Mouse (Mus musculus) frontal cortex, adult (tissue): ENCODE data around the gene Gm29609.

ENCODE experiments used
- ATAC-seq: cut with Nextera tagmentation; 2 replicates; pipeline ENCODE4 v1.9.2; 2017; ENCODE audit warnings: mild to moderate bottlenecking, moderate library complexity, mixed read lengths; ENCODE audit not compliant: low TSS enrichment

The Gm29609 gene

DNA sequence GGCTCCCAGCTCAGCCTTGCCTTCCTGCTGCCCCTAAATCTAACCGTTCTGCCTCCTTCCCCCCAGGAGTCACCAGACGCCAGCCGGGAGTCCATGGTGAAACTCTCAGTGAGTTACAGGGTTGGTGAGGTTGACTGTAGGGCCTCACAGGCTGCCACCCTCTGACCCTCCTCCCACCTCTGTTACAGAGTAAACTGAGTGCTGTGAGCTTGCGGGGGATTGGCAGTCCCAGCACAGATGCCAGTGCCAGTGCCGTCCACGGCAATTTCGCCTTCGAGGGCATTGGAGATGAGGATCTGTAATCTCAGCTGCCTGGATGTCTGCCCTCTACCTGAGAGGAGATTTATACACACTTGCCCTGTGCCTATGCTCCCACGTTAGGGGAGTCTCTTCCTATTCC lies 18.5 kb upstream of the Gm29609 start:
- ATAC-seq: no peak

DNA sequence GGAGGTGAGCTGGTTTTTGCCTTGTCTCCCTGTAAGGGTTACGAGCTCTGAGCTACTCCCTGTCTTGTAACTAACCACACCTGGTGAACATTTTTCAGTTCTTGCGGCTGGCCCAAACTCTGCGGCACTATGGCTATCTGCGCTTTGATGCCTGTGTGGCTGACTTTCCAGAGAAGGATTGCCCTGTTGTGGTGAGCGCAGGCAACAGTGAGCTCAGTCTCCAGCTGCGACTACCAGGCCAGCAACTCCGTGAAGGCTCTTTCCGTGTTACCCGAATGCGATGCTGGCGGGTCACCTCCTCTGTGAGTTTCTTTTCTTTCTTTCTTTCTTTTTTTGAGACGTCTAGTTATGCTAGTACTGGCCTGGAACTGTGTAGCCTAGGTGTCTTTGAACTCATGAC lies 17.4 kb upstream of the Gm29609 start:
- ATAC-seq: no peak

DNA sequence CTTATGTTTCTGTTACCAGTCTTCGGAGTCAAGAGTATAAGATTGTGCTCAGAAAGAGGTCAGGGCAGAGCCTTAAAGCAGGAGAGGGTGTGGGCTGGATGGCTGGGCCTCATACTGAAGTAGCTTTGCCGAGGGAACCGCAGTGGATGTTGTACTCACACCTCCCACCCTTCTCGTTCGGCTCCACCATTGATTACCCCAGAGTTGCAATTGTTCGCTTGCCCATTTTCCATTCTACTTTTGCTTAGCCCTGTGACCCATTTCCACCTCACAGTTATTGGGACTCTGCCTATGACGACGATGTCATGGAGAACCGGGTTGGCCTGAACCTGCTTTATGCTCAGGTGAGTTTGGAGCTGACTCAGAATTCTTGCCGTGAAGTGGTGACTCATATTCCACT lies 16.5 kb upstream of the Gm29609 start:
- ATAC-seq: no peak

DNA sequence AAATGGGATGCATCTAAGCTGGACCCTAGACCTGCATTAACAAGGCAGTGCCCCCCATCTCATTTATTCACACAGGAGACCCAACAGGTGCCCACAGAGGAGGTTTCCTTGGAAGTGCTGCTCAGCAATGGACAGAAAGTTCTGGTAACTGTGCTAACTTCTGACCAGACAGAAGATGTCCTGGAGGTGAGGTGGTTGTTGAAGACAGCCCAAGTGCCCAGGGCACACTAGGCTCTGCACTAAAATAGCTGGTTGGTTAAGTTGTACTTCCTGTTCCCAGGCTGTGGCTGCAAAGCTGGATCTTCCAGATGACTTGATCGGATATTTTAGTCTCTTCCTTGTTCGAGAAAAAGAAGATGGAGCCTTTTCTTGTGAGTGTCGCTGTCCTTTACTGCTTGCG lies 16.0 kb upstream of the Gm29609 start:
- ATAC-seq: no peak

DNA sequence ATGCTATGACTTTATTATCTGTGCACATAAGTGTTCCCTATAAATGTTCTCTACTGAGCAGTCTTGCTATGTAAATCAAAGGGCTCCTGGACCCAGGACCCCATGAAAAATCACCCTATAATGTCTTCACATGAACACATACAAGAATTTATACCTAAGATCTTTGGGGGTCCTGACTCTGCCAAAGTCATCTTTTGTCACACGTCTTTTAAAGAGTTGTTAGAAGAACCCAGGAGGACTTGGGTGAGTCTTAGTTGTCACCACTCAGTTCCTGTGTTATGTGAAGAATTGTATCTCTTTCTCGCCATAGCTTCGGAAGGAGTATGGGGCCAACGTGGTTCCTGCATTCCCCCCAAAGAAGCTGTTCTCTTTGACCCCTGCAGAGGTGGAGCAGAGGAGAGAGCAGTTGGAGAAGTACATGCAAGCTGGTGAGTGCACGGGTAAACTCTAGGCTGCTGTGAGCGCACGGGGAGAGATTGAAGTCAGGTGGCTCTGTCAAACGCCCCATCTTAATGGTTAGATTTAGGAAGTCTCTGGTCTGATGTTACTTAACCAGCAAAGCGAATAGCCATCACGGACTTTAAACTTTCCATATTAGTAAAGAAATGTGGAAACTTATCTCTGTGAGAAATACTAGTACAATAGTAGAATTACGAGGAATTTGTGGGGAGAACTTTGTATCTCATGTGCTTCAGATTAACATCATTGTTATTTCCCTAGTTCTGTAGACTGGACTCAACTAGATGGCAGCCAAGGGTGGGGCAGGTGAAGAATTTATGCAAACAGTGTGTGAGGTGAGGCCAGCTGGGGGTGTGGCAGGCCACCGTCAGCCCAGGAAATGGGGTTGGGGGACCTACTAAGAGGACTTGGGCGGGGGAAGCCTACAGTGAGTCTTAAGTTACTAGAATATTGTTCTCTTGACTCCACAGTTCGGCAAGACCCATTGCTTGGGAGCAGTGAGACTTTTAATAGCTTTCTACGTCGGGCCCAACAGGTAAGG lies 15.1 kb upstream of the Gm29609 start:
- no peak for ATAC-seq

DNA sequence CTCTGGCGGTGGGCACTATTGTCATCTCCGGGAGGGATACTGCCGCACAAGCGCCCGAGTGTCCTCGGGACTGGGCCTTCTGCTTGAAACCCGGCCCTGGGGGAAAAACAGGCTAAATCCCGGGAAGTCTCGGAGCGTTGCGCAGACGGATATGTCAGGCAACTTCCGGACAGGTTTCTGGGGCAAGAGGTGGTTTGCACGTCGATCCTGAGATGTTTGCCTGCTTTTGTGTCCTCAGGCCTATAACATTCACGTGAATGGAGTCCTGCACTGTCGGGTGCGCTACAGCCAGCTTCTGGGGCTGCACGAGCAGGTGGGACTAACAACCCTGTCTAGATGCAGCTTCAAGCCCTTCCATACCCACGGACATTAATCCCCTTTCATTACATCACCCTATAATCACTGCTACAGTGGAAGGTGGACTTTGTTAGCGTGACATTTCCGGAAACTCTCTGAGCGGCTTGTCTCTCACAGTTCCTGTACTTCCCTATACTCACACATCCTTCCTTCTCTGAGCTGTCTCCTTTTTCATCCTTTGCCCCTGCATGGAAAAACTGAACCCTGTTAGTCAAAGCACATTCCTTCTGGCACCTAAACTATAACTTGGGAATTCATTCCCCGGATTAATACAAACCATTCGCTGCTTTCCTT lies 14.0 kb upstream of the Gm29609 start:
- ATAC-seq: no peak

DNA sequence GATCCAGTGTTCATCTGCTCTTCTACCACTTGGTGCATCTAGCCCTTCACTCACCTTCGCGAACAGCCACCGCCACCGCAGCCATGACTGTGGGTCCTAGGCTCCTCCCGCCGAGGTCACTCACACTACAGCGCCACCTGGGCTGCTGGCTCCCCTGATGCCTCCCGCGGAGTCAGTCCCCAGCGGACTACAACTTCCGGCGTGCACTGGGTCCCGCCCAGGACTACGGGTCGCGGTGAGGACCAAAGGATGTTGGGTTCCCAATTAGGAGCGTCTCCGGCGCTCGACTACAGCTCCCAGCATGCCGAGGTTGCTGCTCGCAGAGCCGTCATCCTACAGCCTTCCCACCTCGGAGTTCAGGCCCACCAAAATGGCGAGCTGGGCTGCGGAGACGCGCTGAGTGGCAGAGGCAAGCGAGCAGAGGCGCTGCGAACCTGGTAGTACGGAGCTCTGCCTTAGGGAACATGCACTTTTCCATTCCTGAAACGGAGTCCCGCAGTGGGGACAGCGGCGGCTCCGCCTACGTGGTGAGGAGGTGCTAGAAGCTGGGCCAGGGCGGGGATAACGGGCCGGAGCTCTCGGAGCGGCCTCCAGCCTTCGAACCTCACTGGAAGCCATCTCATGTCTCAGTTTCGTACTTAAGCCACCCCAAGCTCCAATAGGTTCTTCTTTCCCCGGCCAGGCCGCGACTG lies 13.4 kb upstream of the Gm29609 start, which contains the start of the genes Snx17 and Eif2b4:
Snx17 (plus strand) TSS at position 289 of the 692 bp plus-strand sequence.
Eif2b4 (minus strand) TSS at position 492 of the 692 bp plus-strand sequence.
- ATAC-seq: peak; percentile 92

DNA sequence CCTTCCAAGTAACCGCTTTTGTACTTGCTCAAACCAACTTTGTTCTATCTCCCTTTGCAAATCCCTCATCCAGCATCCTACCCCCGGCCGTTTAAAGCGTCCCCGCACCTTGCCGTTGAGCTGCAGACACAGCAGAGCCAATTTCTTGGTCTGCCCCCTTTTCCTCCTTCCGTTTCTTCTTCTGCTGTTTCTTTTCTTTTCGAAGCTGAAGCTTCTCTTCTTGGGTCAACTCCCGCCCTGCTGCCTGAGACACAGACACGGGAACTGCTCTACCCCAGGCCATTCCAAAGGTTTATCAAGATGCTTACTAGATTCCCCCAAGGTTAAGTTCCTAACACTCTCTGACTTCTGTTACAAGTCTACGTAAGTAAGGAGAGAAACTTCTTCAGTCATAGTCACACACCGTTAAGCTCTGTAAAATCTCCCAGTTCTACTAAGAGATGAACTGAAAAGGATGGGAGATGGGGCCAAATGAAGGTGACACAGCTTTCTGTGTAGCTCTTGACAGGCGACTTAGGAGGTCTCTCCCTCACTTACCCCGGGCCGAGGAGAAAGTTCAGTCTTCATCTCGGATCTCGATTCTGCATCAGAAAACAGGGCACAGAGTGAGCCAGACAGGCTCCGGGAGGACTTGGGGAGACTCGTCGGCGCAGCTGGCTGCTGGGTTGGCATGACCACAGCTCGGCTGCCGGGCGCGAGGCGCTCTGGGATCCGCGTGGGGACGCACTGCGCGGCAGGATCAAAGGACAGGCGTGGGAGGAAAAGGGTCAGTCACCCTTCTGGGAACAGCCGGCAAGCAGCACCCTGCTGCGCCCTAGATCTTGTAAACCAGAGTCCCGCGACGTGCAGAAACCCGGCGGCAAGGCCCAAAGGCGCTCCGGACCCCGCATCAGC lies 12.6 kb upstream of the Gm29609 start:
- ATAC-seq: peak; percentile 39

DNA sequence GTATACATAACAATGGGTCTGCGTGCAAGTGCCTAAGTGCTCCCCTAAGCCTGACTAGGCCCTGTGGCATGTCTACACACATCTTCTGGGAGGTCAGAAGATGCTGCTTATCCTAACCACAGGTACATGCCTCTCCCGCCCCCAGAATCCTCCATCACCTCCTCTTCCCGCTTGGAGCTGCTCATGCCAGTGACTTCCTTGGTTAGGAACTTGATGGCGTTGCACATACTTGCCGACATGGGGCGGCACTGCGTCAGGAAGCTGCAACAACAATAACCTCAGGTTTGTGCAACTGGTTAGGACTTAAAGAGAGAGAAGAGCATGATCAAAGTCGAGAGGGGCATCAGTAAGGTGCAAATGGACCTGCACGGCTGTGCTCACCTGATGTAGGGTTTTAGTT lies 10.5 kb upstream of the Gm29609 start:
- no peak for ATAC-seq

DNA sequence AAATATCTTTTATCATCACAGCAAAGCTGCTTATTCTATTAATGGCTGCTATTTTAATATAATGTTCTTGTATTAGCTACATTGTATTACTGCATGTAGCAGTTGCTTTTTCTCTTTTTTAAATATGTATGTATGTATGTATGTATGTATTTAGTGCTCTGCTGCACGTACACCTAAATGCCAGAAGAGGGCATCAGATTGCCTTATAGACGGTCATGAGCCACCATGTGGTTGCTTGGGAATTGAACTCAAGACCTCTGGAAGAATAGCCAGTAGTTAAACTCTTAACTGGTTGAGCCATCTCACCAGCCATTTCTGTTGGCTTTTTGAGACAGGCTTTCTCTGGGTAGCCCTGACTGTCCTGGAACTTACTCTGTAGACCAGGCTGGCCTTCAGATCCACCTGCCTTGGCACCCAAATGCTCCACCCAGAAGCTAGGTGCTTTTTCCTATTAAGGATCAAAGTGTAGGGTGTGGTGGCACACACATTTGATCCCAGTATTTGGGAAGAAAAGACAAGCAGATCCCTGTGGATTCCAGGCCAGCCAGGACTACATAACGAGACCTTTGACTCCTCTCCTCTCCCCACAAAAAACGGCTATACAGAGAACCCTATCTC lies 8.6 kb upstream of the Gm29609 start:
- ATAC-seq: no peak

DNA sequence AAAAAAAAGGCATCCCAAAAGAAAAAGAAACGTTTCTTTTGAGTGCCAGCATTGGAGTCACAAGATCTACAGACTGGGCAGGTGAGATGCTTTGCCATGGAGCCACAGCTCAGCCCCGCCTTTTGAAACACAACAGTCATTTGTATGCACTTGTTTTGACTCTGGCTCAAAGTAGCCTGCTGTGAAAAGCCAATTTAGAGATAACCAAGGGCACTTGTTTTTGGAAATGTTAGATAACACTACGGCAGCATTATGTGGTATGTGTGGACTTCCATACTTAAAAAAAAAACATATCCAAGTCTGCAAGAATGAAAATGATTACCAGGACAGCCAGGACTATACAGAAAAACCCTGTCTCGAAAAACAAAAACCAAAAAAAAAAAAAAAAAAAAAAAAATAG lies 4.0 kb upstream of the Gm29609 start:
- no peak for ATAC-seq

DNA sequence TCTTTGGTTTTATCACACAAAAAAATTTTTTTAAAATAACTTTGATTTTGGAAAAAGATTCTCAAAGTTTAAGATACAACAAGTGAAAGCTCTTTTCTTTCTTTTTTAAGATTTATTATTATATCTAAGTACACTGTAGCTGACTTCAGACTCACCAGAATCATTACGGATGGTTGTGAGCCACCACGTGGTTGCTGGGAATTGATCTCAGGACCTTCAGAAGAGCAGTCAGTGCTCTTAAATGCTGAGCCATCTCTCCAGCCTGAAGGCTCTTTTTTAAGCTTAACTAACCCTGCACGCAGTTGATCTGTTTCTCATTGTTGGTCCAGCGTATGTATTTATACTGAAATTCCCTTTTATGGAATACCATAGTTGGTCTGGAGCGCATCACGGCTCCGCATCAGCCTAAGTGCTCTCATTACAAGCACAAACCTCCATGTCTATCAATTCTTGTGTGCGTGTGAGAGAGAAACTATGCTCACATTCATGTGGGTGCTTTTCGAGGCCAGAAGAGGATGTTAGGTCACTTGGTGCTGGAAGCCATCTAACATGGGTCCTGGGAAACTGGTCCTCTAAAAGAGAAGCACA lies 1.6 kb upstream of the Gm29609 start:
- no peak for ATAC-seq

DNA sequence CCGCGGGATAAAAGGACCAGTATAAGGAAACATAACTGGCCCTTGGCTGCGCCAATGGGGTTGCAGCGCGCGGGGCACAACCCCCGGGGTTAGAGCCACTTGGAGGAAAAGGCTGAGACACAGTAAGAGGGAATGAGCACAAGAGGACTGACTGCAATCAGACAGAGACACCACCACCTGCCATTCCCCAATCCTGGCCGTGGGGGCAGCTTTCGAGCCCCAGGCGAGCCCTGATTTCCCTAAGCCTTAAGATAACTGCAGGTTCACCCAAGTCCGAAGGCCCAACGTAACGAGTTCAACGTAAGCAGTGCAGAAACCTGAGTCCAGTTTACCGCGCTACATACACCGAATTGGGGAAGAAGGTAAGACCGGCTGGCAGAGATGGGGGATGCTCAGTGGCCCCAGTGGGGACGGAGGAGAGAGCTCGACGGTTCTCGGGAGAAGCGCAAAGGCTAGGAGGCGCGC lies 378 bp downstream of the Gm29609 start:
- ATAC-seq: peak; percentile 38; the same call in 1 of the 2 replicates

DNA sequence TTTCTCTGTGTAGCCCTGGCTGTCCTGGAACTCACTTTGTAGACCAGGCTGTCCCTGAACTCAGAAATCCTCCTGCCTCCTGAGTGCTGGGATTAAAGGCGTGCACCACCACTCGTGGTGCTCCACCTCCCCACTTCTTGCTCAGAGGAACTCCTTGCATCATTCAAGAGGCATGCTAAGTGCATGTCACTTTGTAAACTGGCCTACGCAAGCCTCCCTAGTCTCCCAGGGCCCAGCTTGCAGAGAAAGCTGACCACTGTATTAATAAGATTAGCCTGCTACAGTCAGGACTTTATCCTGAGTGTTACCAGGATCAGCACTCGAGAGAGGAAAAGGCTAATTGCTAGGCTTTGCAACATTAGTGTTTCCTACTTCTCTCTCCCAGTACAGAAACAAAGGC lies 11.1 kb downstream of the Gm29609 start:
- no peak for ATAC-seq

DNA sequence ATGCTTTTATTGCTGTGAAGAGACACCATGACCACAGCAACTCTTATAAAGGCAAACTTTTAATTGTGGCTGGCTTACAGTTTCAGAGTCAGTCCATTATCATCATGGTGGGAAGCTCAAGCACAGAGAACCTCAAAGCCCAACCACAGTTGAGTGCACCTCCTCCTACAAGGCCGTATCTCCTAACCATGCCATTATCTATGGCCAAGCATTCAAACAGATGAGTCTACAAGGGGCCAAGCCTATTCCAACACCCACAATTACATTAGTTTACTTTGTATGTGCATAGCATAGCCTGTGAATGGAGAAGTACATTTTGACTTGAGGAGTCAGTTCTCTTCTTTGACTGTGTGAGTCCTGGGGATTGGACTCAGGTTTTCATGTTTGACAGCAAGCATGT lies 14.8 kb downstream of the Gm29609 start:
- ATAC-seq: no peak

DNA sequence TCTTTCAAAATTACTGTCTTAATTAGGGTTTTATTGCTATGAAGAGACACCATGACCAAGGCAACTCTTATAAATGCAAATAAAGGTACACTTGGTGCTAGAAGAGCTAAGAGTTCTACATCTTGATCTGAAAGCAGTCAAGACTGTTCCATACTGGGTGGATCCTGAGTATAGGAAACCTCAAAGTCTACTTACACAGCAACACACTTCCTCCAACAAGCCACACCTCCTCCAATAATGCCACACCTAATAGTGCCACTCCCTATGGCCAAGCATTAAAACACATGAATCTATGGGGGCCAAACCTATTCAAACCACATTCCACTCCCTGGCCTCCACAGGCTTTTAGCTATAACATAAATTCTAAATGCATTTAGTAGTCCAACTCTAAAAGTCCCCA lies 17.2 kb downstream of the Gm29609 start:
- no peak for ATAC-seq

DNA sequence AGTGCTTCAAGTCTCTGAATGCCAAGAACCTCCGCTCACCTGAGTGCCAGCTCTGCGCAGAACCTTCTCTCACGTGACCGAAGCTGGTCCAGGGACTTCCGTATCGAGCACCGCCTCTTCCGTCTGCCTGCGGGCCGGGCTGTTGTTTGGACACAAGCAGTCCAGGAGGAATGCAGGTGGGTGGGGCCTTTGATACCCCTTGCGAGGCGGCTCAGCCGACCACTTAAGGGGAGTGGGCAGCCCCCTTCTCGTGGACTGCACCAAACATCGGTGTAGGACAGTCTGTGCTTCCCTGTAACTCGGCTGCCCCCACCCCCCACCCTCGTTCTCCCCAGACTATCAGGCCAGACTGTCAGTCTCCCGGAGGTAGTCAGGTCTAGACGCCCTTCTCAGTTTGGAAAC lies 25.6 kb downstream of the Gm29609 start, which contains the start of gene Mpv17:
Mpv17 (minus strand) TSS at position 100 of the 402 bp plus-strand sequence.
- ATAC-seq: peak; percentile 94

DNA sequence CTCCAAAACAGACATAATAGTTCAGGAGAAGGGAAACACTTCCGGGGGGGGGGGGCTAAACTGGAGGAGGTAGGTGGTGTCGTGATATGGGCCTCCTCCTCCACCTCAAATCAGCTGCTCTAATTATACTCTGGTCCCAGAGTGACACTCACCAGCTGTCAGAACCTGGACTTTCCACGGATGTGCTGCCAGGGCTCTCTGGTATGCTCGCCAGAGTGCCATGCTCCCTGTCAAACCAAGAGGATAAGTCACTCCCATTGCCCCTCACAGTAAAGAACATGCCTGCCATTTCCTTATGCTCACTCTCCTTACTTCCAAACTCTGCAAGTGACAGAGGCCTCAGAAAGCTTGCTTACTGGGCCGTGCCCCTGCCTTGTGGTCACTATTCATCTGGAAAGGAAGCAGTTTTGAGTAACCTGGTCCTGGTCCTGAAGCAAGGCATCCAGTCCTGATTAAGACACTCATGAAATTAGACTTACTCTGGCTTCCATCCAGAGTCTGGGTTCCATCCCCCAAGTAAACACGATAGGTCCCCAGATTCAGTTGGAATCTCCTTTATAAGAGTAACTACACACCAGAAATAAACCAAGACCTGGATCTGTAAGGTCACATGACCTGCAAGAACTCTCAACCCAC lies 26.1 kb downstream of the Gm29609 start:
- ATAC-seq: peak; percentile 20; the same call in 1 of the 2 replicates

DNA sequence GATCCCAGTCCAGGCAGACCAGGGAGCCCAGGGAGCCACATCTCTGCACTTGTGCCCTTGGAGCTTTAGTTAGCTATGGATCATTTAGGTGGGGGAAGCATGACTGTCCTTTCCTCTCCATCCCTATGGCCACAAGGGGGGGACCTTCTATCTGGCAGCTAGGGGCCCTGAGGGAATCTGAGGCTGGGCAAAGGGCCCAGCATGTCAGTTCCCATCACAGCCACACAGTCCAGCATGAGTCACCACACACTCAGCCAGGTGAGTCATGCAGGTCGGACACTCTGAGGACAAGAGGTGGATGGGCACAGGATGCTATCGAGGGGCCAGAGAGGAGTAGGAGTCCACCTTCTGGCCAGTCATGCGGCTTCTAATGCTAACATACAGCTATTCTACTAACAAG lies 28.0 kb downstream of the Gm29609 start:
- no peak for ATAC-seq

DNA sequence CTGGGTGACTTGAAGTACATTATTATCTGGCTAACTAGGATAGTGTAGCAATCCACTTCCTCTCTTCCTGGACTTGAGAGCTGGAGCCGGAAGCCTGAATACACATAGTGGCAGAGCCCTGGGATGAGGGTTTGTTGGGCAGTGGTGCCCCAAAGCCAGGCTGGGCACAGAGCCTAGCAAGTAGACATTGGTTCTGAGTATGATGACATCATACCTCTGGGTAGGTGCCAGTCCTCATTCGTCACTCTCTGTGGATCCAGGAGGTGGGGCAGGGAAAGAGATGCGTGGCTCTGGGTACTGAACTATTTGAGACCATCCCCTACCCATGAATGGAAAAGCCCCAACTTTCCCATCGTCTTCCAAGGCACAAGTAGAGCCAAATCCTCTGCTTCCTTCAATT lies 29.9 kb downstream of the Gm29609 start:
- no peak for ATAC-seq
